Mouse (Mus musculus) 3T3-L1 (cell line): ENCODE results near the gene Camkv.

Source experiments
- DNase-seq: peaks from one replicate; pipeline ENCODE4 v3.0.0-alpha.2; 2015; ENCODE audit warnings: low read depth, low spot score

Gene Camkv

DNA sequence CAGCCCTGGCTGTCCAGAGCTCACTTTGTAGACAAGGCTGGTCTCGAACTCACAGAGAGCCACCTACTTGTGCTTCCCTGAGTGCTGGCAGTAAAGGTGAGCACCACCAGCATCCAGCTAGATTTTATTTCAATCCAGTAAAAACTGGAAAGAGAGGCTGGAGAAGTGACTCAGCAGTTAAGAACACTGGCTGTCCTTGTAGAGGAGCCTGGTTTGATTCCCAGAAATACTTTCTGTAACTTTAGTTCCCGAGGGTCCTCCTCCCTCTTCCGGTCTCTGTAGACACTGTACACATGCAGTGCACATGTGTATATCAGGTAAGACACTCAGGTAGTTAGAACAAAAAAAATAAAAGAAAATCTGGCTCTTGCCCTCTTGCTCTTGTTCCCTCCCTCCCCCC is 52.5 kb downstream of the Camkv start:
- DNase-seq: peak; percentile 75

DNA sequence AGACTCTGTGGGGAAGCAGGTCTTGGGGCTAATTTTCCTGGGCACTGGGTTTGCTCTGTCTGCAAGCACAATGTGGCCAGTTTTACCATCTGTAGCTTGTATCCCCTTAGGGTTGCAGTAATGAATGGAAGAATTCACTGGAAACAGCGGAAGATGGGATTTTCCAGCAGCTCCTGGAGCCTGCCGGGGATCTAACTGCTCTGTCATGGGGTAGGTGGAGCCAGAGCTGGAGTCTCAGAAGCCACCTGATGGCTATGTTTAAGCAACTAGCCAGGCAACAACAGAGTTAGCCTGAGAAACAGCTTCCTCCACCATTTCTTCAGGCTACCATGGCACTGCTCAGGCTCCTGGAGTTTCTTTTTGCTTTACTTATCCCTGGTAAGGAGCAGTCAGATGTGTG is 56.7 kb downstream of the Camkv start, which contains the start of gene Cdhr4:
Gene Cdhr4, plus strand, starts transcription at position 301 of the 400 bp plus-strand sequence.
- no peak for DNase-seq

DNA sequence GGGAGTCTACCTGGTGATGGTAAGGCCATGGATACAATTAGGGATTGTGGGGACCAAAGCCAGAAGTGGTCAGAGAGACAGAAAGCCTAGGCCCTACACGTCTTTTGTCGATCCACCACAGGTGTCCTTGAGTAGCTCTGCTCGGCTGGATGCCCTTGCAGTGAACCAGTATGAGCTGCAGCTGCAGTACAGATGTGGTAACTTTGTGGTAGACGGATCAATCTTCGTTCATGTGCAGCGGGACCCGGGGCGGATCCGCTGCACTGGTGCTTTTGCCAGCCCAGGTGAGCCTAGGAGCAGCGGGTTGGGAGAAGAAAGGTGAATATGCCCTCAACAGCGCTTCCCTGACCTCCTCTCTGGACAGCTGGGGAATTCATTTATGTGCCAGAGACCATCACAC is 57.5 kb downstream of the Camkv start:
- DNase-seq: no peak

DNA sequence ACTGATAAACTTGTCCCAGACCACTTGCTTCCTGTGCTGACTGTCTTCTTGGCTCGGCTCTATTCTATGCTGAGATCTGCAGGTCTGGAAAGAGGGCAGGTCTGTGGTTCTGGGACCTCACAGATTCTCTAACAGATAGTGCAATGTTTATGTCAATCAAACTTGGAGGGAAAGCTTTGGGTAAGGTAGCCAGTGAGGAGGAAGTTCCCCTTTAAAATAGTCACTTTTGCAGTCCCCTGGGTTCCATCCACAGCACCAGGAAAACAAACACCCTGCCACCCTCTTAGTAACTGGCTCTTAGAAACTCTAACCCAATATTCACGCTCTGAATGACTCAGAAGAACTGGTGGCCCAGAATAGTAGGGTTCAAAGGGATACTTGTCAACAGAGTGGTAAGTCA is 59.0 kb downstream of the Camkv start:
- no peak for DNase-seq

DNA sequence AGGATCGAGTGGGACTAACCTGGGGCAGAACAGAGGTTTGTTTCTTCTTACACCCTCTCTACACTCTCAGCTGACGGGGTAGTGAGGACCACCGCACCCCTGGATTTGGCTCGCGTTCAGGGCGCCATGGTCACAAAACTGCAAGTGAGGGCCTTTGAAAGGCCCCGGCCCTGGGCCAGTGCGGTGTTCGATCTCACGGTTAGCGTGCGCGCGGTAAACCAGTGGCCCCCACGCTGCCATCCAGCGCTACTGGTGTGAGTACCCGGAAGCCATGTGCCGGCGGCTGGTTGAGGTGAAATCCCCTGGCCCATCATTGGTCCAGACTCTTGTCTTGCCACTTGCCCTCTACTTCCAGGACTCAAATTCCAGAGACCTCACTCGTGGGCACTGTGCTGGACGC is 60.0 kb downstream of the Camkv start:
- no peak for DNase-seq

DNA sequence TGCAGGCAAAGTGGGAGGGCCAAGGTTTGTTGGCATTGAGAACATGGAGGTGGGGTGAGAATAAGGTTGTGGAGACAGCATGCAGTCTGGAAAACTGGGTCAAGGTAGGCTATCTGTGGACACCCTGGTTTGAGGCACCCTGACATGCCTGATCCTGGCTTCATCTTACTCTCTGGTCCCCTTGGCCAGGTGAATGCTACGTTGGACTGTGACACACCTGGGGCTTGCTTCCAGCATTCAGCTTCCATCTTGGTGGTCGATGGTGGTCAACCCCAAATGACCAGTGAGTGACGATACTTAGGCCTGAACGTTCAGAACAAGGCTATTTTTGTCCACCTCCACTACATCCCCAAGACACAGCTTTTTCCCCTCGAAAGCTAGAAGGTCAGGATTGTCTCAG is 60.6 kb downstream of the Camkv start, which contains the start of gene Gm20662:
Gene Gm20662, plus strand, starts transcription at position 301 of the 400 bp plus-strand sequence.
- no peak for DNase-seq
